Mouse (Mus musculus) midbrain, embryonic 14.5 days (tissue): Measurements from ENCODE around the gene Lyrm7. TPM values are rescaled to one million over a fixed set of nuclear protein-coding genes. Genes with fewer than 3 reads are reported as not detected.

Experiments used
- ATAC-seq: fragments of 200-750 bp; cut with Nextera tagmentation; 2 replicates; pipeline ENCODE4 v1.8.0; 2017; ENCODE audit warnings: moderate number of reproducible peaks, moderate library complexity; ENCODE audit not compliant: low FRiP score, low TSS enrichment
- DNase-seq: peaks from one replicate; pipeline ENCODE4 v3.0.0-alpha.2; 2015
- H3K27ac ChIP-seq: fragments of 300-500 bp; sonication (generic); replicated peaks from 2 replicates; pipeline ENCODE4 v1.5.1; 2014; ENCODE audit warnings: mild to moderate bottlenecking, low read depth, low read length, moderate library complexity
- H3K27me3 ChIP-seq: fragments of 300-500 bp; sonication (generic); 2 replicates; pipeline ENCODE4 v1.6.1; 2014; ENCODE audit warnings: low read length, control low read depth, mixed read lengths; ENCODE audit not compliant: control insufficient read depth, insufficient read depth
- H3K36me3 ChIP-seq: fragments of 300-500 bp; sonication (generic); 2 replicates; pipeline ENCODE4 v1.6.1; 2014; ENCODE audit warnings: low read length, control low read depth; ENCODE audit not compliant: control insufficient read depth, insufficient read depth
- H3K4me1 ChIP-seq: fragments of 300-500 bp; sonication (generic); 2 replicates; pipeline ENCODE4 v1.6.1; 2014; ENCODE audit warnings: mild to moderate bottlenecking, antibody characterized with exemption, low read length, control low read depth; ENCODE audit not compliant: control insufficient read depth, insufficient read depth
- H3K4me2 ChIP-seq: fragments of 300-500 bp; sonication (generic); 2 replicates; pipeline ENCODE4 v1.6.1; 2014; ENCODE audit warnings: mild to moderate bottlenecking, low read length, moderate library complexity
- H3K4me3 ChIP-seq: fragments of 300-500 bp; sonication (generic); replicated peaks from 2 replicates; pipeline ENCODE4 v1.5.1; 2014; ENCODE audit warnings: low read depth, low read length
- H3K9ac ChIP-seq: fragments of 300-500 bp; sonication (generic); replicated peaks from 2 replicates; pipeline ENCODE4 v1.6.1; 2014; ENCODE audit warnings: mild to moderate bottlenecking, low read length, moderate library complexity
- H3K9me3 ChIP-seq: fragments of 300-500 bp; sonication (generic); 2 replicates; pipeline ENCODE4 v1.6.1; 2016; ENCODE audit warnings: low read length, control low read depth, mixed read lengths; ENCODE audit not compliant: control insufficient read depth
- WGBS: fragments of 180-500 bp; shearing (Covaris S2); extraction: QIAGEN DNeasy Blood & Tissue Kit; methylation state at CpG from one replicate; pipeline ENCODE4 v1.1.7; 2014; 5-methylcytosine and 5-hydroxymethylcytosine counted together
- polyA plus RNA-seq: library from polyadenylated mRNA; unstranded; fragments of >200 nt; fragmentation: Nextera tagmentation; extraction: Ambion mirVana; gene quantifications from 2 replicates; pipeline ENCODE4 v1.2.1, GENCODE M21; 2014

The Lyrm7 gene
- polyA plus RNA-seq, 1 experiment from 2014 or later, result 15.6 TPM

DNA sequence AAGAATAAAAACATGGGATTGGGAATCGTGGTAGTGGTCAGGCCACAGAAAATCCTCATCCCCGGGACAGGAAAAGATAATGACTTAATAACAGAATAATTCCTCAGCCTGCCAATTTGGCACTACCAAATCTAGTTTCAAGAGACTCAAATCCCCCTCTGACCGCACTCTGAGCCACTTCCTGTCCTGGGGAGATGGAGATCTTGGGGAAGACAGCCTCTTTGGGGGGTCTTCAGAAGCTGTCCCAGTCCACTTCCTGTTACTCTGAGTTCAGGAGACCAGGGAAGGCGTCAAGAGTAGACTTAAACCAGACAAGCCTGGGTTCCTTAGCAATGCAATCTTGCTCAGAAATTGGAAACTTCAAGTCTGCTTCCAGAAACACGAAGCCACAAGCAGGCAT, 15.8 kb downstream of the Lyrm7 start:
- H3K9me3 ChIP-seq, result no peaks in the 10 kb centered on the region
- 86% methylated on average over 5 of the region's 5 CpGs for WGBS
- no peak overlapping the region for H3K4me2 ChIP-seq
- no peak for DNase-seq
- 0 out of 2 replicates have a peak, but pooled peaks cover 6% of the 10 kb centered on the region for H3K4me1 ChIP-seq
- no peak overlapping the region for H3K9ac ChIP-seq
- no peak overlapping the region for H3K27ac ChIP-seq
- no peak overlapping the region for H3K4me3 ChIP-seq
- no peaks in the 10 kb centered on the region for H3K36me3 ChIP-seq
- no peaks in the 10 kb centered on the region for H3K27me3 ChIP-seq
- ATAC-seq, result no peak

- Histone ChIP-seq H3K36me3 (no peaks in the 10 kb centered on the region), H3K4me3 (no peak overlapping the region), H3K9ac (no peak overlapping the region), H3K27me3 (no peaks in the 10 kb centered on the region), H3K4me2 (no peak overlapping the region), H3K27ac (no peak overlapping the region), H3K4me1 (0 out of 2 replicates have a peak, but pooled peaks cover 6% of the 10 kb centered on the region), H3K9me3 (no peaks in the 10 kb centered on the region)
- 72% methylated on average over 9 of the region's 9 CpGs for WGBS
- no peak for DNase-seq
- ATAC-seq, result no peak
Measured at GRCm38 (mm10) chr11:54844424-54844823, 16.3 kb downstream of the Lyrm7 start.

GRCm38 (mm10) chr11:54840891-54841290, 19.8 kb downstream of the Lyrm7 start:
- ATAC-seq (no peak), DNase-seq (no peak)
- Histone ChIP-seq H3K27ac (no peak overlapping the region), H3K4me2 (no peak overlapping the region), H3K4me3 (no peak overlapping the region), H3K36me3 (no peaks in the 10 kb centered on the region), H3K9me3 (no peaks in the 10 kb centered on the region), H3K4me1 (no peaks in the 10 kb centered on the region), H3K27me3 (no peaks in the 10 kb centered on the region), H3K9ac (no peak overlapping the region)
- WGBS, result 91% methylated on average over 11 of the region's 11 CpGs

DNA sequence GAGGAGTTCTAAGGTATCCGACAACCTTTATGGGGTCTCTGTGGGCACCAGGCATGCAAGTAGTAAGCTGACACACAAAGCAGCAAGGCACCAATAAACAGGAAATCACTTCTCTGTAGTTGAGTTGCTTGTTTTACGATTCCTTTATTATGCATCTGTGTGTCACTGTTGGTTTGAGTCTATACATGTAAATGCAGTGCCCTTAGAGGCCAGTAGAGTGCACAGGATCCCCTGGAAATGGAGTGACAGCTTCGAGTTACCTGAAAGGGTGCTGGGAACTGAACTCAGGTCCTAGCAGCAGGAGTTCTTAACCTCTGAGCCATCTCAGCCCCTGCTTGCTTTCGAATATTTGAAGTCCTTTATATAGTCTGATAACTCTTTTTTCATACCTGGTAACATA, 21.0 kb downstream of the Lyrm7 start:
- ATAC-seq (no peak), DNase-seq (no peak)
- no peak overlapping the region for H3K4me2 ChIP-seq
- H3K4me3 ChIP-seq, result no peak overlapping the region
- H3K36me3 ChIP-seq, result no peaks in the 10 kb centered on the region
- H3K9me3 ChIP-seq, result no peaks in the 10 kb centered on the region
- WGBS, result 92% methylated on average over 4 of the region's 4 CpGs
- H3K9ac ChIP-seq, result no peak overlapping the region
- no peaks in the 10 kb centered on the region for H3K4me1 ChIP-seq
- H3K27ac ChIP-seq, result no peak overlapping the region
- no peaks in the 10 kb centered on the region for H3K27me3 ChIP-seq

DNA sequence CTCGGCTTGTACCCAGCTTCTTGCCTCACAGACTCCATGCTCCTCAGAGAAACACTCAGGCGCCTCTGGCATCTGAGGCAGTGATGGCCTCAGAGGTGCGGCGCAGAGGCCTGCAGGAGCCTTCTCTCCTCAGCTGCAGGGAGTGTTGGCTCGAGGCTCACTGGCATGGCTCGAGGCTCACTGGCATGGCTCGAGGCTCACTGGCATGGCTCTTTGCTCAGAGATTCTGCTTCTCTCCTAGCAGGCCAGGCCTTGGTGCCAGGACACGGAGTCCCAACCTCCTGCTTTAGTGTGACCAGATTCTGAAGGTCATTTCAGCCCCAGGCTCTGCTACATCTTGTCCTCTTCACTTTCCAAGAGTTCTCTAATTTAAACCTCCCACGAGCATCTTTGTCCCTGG, 24.6 kb downstream of the Lyrm7 start:
- WGBS, result 83% methylated on average over 9 of the region's 9 CpGs

DNA sequence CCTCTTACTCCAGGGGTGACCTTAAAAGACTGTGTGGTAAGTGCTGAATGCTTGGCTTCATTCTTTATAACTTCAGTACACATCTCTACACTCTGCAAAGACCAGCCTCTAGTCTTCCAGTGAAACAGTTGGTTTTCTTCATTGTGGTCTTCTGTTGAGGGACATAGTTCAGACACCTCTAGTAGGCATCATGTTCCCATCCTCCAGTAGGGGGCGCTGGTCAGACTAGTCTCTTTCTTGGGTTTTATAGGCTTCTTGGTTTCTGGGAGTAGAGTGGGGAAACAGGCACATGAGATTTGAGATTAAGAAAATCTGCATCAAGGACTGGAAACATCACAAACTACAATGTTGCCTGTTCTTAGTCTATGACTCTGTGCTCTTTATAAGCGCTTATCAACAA, 26.1 kb downstream of the Lyrm7 start:
- 61% methylated on average over 2 of the region's 2 CpGs for WGBS

More for the DNA sequence above, 24.6 kb downstream of the Lyrm7 start:
- ATAC-seq, result no peak
- Histone ChIP-seq H3K4me1 (no peaks in the 10 kb centered on the region), H3K9me3 (no peaks in the 10 kb centered on the region), H3K36me3 (no peaks in the 10 kb centered on the region), H3K27ac (no peak overlapping the region), H3K4me2 (no peak overlapping the region), H3K4me3 (no peak overlapping the region), H3K27me3 (no peaks in the 10 kb centered on the region), H3K9ac (no peak overlapping the region)
- no peak for DNase-seq

DNA sequence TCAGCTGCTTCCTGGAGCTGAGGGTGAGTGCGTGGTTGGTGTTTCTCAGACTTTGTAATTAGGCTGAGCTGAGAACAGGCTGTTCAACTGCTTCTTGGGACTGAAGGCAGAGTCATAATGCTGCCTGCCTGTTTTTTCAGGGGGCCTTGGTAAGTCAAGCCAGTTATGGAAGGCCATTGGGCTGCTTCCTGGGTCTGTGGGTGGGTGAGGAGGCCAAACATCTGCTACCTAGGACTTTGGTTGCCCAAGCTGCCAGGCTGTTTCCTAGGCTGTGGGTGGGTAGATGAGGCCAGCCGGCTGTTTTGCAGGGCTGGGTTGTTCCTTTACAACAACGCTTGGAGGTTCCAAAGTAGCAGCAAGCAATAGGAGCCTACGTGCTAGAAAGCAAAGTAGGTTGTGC, 26.9 kb downstream of the Lyrm7 start:
- H3K4me3 ChIP-seq, result no peak overlapping the region

More for the DNA sequence above, 26.1 kb downstream of the Lyrm7 start:
- ATAC-seq (no peak), DNase-seq (no peak)
- no peak overlapping the region for H3K9ac ChIP-seq
- H3K27me3 ChIP-seq, result no peaks in the 10 kb centered on the region
- no peaks in the 10 kb centered on the region for H3K4me1 ChIP-seq
- H3K9me3 ChIP-seq, result no peaks in the 10 kb centered on the region
- no peak overlapping the region for H3K4me3 ChIP-seq
- no peak overlapping the region for H3K4me2 ChIP-seq
- H3K36me3 ChIP-seq, result no peaks in the 10 kb centered on the region
- H3K27ac ChIP-seq, result no peak overlapping the region

GRCm38 (mm10) chr11:54826819-54827218, 33.9 kb downstream of the Lyrm7 start:
- WGBS, result 94% methylated on average over 8 of the region's 8 CpGs
- H3K4me3 ChIP-seq, result no peak overlapping the region
- ATAC-seq, result no peak
- H3K27ac ChIP-seq, result no peak overlapping the region
- no peak for DNase-seq
- H3K36me3 ChIP-seq, result no peaks in the 10 kb centered on the region
- H3K27me3 ChIP-seq, result no peaks in the 10 kb centered on the region
- H3K4me2 ChIP-seq, result no peak overlapping the region
- no peaks in the 10 kb centered on the region for H3K9me3 ChIP-seq
- no peaks in the 10 kb centered on the region for H3K4me1 ChIP-seq
- H3K9ac ChIP-seq, result no peak overlapping the region

More for the DNA sequence above, 26.9 kb downstream of the Lyrm7 start:
- Histone ChIP-seq H3K4me1 (no peaks in the 10 kb centered on the region), H3K36me3 (no peaks in the 10 kb centered on the region), H3K9me3 (no peaks in the 10 kb centered on the region), H3K27me3 (no peaks in the 10 kb centered on the region), H3K9ac (no peak overlapping the region), H3K4me2 (no peak overlapping the region), H3K27ac (no peak overlapping the region)
- ATAC-seq (no peak), DNase-seq (no peak)
- 98% methylated on average over 4 of the region's 4 CpGs for WGBS

DNA sequence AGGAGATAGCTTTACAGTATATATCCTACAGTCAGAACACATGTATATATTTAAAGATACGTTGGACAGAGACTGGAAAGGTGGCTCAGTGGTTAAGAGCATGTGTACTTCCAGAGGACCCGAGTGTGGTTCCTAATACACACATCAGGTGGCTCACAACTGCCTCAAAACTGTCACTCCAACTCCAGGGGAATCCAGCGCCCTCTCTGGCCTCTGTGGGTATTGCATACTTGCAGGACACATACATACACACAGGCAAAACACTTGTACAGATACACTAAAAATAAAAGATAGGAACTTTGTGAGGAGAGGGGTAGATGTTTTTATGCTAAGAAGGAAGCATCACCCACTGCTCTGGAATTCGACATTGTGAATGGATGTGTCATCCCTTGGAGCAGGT, 34.9 kb downstream of the Lyrm7 start:
- Histone ChIP-seq H3K27me3 (no peaks in the 10 kb centered on the region), H3K4me1 (no peaks in the 10 kb centered on the region)

More for the DNA sequence above, 34.9 kb downstream of the Lyrm7 start:
- no peaks in the 10 kb centered on the region for H3K36me3 ChIP-seq
- DNase-seq (no peak), ATAC-seq (no peak)
- no peaks in the 10 kb centered on the region for H3K9me3 ChIP-seq
- no peak overlapping the region for H3K27ac ChIP-seq
- 85% methylated on average over 4 of the region's 4 CpGs for WGBS
- no peak overlapping the region for H3K9ac ChIP-seq
- no peak overlapping the region for H3K4me2 ChIP-seq
- H3K4me3 ChIP-seq, result no peak overlapping the region
